Mouse (Mus musculus) kidney, embryonic 14.5 days (tissue): ENCODE measurements around the gene Ndufs2. TPM values are rescaled to one million over a fixed set of nuclear protein-coding genes. Genes with fewer than 3 reads are reported as not detected.

Experiments
- ATAC-seq: fragments of 200-750 bp; cut with Nextera tagmentation; 2 replicates; pipeline ENCODE4 v1.8.0; 2017; ENCODE audit warnings: moderate number of reproducible peaks, mild to moderate bottlenecking, moderate TSS enrichment, moderate library complexity; ENCODE audit not compliant: low FRiP score, low TSS enrichment
- H3K27ac ChIP-seq: fragments of 300-500 bp; sonication (generic); 2 replicates; pipeline ENCODE4 v1.5.1; 2014; ENCODE audit warnings: low read depth, mild to moderate bottlenecking, low read length, moderate library complexity, mixed read lengths
- H3K27me3 ChIP-seq: fragments of 300-500 bp; sonication (generic); 2 replicates; pipeline ENCODE4 v1.6.1; 2014; ENCODE audit warnings: mild to moderate bottlenecking, low read length; ENCODE audit not compliant: control insufficient read depth, insufficient read depth
- H3K36me3 ChIP-seq: fragments of 300-500 bp; sonication (generic); 2 replicates; pipeline ENCODE4 v1.6.1; 2014; ENCODE audit warnings: low read length, mixed read lengths; ENCODE audit not compliant: control insufficient read depth, insufficient read depth
- H3K4me1 ChIP-seq: fragments of 300-500 bp; sonication (generic); 2 replicates; pipeline ENCODE4 v1.6.1; 2014; ENCODE audit warnings: low read length, mixed read lengths; ENCODE audit not compliant: control insufficient read depth, insufficient read depth
- H3K4me2 ChIP-seq: fragments of 300-500 bp; sonication (generic); replicated peaks from 2 replicates; pipeline ENCODE4 v1.6.1; 2014; ENCODE audit warnings: low read depth, mild to moderate bottlenecking, low read length
- H3K4me3 ChIP-seq: fragments of 300-500 bp; sonication (generic); 2 replicates; pipeline ENCODE4 v1.5.1; 2014; ENCODE audit warnings: mild to moderate bottlenecking, low read length
- H3K9ac ChIP-seq: fragments of 300-500 bp; sonication (generic); 2 replicates; pipeline ENCODE4 v1.6.1; 2014; ENCODE audit warnings: low read depth, mild to moderate bottlenecking, low read length, moderate library complexity
- H3K9me3 ChIP-seq: fragments of 300-500 bp; sonication (generic); 2 replicates; pipeline ENCODE4 v1.6.1; 2016; ENCODE audit warnings: low read length; ENCODE audit not compliant: control insufficient read depth
- WGBS: fragments of 180-500 bp; shearing (Covaris S2); extraction: QIAGEN DNeasy Blood & Tissue Kit; methylation state at CpG from one replicate; pipeline ENCODE4 v1.1.7; 2014; 5-methylcytosine and 5-hydroxymethylcytosine counted together
- polyA plus RNA-seq: library from polyadenylated mRNA; unstranded; fragments of >200 nt; fragmentation: Nextera tagmentation; extraction: Ambion mirVana; gene quantifications from 2 replicates; pipeline ENCODE4 v1.2.1, GENCODE M21; 2014

Gene Ndufs2
- polyA plus RNA-seq, 1 experiment from 2014 or later, result 293 TPM

- Histone ChIP-seq H3K27ac (no peak overlapping the region), H3K36me3 (peaks cover 57% of the 10 kb centered on the region), H3K4me2 (peak overlapping the region; percentile 52), H3K4me3 (peak overlapping the region; percentile 57), H3K27me3 (no peaks in the 10 kb centered on the region), H3K9ac (peak overlapping the region; percentile 65), H3K9me3 (no peaks in the 10 kb centered on the region), H3K4me1 (peaks cover 13% of the 10 kb centered on the region; the same call in 1 of the 2 replicates)
- ATAC-seq, result peak; percentile 28; the same call in 1 of the 2 replicates
- WGBS, result 1% methylated on average over 25 of the region's 25 CpGs
These were observed 29.2 kb upstream of the Ndufs2 start for GRCm38 (mm10) chr1:171280250-171280915.

- H3K27ac ChIP-seq, result no peak overlapping the region
- peak overlapping the region; percentile 57 for H3K4me3 ChIP-seq
- peak overlapping the region; percentile 52 for H3K4me2 ChIP-seq
- no peak for ATAC-seq
- peaks cover 57% of the 10 kb centered on the region for H3K36me3 ChIP-seq
- H3K9me3 ChIP-seq, result no peaks in the 10 kb centered on the region
- peak overlapping the region; percentile 65 for H3K9ac ChIP-seq
- WGBS, result 76% methylated on average over 5 of the region's 5 CpGs
- H3K27me3 ChIP-seq, result no peaks in the 10 kb centered on the region
- H3K4me1 ChIP-seq, result peaks cover 13% of the 10 kb centered on the region; the same call in 1 of the 2 replicates
These were observed 28.5 kb upstream of the Ndufs2 start for GRCm38 (mm10) chr1:171279721-171280120.

- no peaks in the 10 kb centered on the region for H3K9me3 ChIP-seq
- peaks cover 13% of the 10 kb centered on the region; the same call in 1 of the 2 replicates for H3K4me1 ChIP-seq
- H3K36me3 ChIP-seq, result peaks cover 59% of the 10 kb centered on the region
- peak overlapping the region; percentile 52; the same call in 1 of the 2 replicates for H3K4me2 ChIP-seq
- no peak for ATAC-seq
- H3K9ac ChIP-seq, result peak overlapping the region; percentile 65; the same call in 1 of the 2 replicates
- WGBS, result 87% methylated on average over 14 of the region's 14 CpGs
- H3K27me3 ChIP-seq, result no peaks in the 10 kb centered on the region
- H3K27ac ChIP-seq, result no peak overlapping the region
- H3K4me3 ChIP-seq, result peak overlapping the region; percentile 57
These were observed 28.0 kb upstream of the Ndufs2 start for GRCm38 (mm10) chr1:171279012-171279705.

GRCm38 (mm10) chr1:171278436-171278835, 27.2 kb upstream of the Ndufs2 start:
- Histone ChIP-seq H3K27me3 (no peaks in the 10 kb centered on the region), H3K4me3 (no peak overlapping the region), H3K4me2 (no peak overlapping the region), H3K27ac (no peak overlapping the region), H3K9me3 (no peaks in the 10 kb centered on the region), H3K36me3 (peaks cover 60% of the 10 kb centered on the region), H3K4me1 (peaks cover 13% of the 10 kb centered on the region; the same call in 1 of the 2 replicates), H3K9ac (no peak overlapping the region)
- 90% methylated on average over 8 of the region's 8 CpGs for WGBS
- no peak for ATAC-seq

- Histone ChIP-seq H3K27me3 (no peaks in the 10 kb centered on the region), H3K36me3 (peaks cover 59% of the 10 kb centered on the region), H3K27ac (no peak overlapping the region), H3K9ac (no peak overlapping the region), H3K9me3 (no peaks in the 10 kb centered on the region), H3K4me1 (peaks cover 13% of the 10 kb centered on the region; the same call in 1 of the 2 replicates), H3K4me3 (no peak overlapping the region), H3K4me2 (no peak overlapping the region)
- ATAC-seq, result no peak
- WGBS, result 92% methylated on average over 10 of the region's 10 CpGs
These were observed 26.5 kb upstream of the Ndufs2 start for GRCm38 (mm10) chr1:171277736-171278135.

- H3K9me3 ChIP-seq, result no peaks in the 10 kb centered on the region
- no peak overlapping the region for H3K9ac ChIP-seq
- H3K27ac ChIP-seq, result no peak overlapping the region
- H3K4me2 ChIP-seq, result no peak overlapping the region
- no peak overlapping the region for H3K4me3 ChIP-seq
- peaks cover 14% of the 10 kb centered on the region for H3K4me1 ChIP-seq
- peaks cover 56% of the 10 kb centered on the region for H3K36me3 ChIP-seq
- ATAC-seq, result no peak
- 90% methylated on average over 14 of the region's 14 CpGs for WGBS
- no peaks in the 10 kb centered on the region for H3K27me3 ChIP-seq
These were observed 25.0 kb upstream of the Ndufs2 start for GRCm38 (mm10) chr1:171276110-171276748.

- ATAC-seq, result no peak
- no peak overlapping the region for H3K4me2 ChIP-seq
- peaks cover 18% of the 10 kb centered on the region for H3K4me1 ChIP-seq
- peaks cover 56% of the 10 kb centered on the region for H3K36me3 ChIP-seq
- 86% methylated on average over 11 of the region's 11 CpGs for WGBS
- H3K27ac ChIP-seq, result no peak overlapping the region
- H3K27me3 ChIP-seq, result no peaks in the 10 kb centered on the region
- H3K4me3 ChIP-seq, result no peak overlapping the region
- H3K9me3 ChIP-seq, result no peaks in the 10 kb centered on the region
- H3K9ac ChIP-seq, result no peak overlapping the region
These were observed 24.1 kb upstream of the Ndufs2 start for GRCm38 (mm10) chr1:171275144-171275734.

- H3K36me3 ChIP-seq, result peaks cover 56% of the 10 kb centered on the region
- no peaks in the 10 kb centered on the region for H3K27me3 ChIP-seq
These were observed 23.0 kb upstream of the Ndufs2 start for GRCm38 (mm10) chr1:171274171-171274570.

More at GRCm38 (mm10) chr1:171274171-171274570, 23.0 kb upstream of the Ndufs2 start:
- H3K4me3 ChIP-seq, result no peak overlapping the region
- ATAC-seq, result no peak
- H3K4me2 ChIP-seq, result no peak overlapping the region
- no peak overlapping the region for H3K9ac ChIP-seq
- H3K4me1 ChIP-seq, result peaks cover 9% of the 10 kb centered on the region
- 89% methylated on average over 12 of the region's 12 CpGs for WGBS
- no peaks in the 10 kb centered on the region for H3K9me3 ChIP-seq
- no peak overlapping the region for H3K27ac ChIP-seq
